Mouse (Mus musculus) limb, embryonic 11.5 days (tissue): ENCODE measurements around the gene Fam222a. TPM values are rescaled to one million over a fixed set of nuclear protein-coding genes. Genes with fewer than 3 reads are reported as not detected.

Experiments
- ATAC-seq: fragments of 200-750 bp; cut with Nextera tagmentation; 2 replicates; pipeline ENCODE4 v1.8.0; 2017; ENCODE audit warnings: low read depth; ENCODE audit not compliant: insufficient number of reproducible peaks, low FRiP score, low TSS enrichment
- DNase-seq: peaks from one replicate; pipeline ENCODE4 v3.0.0-alpha.2; 2015; ENCODE audit warnings: low spot score
- H3K27ac ChIP-seq: fragments of 300-500 bp; sonication (generic); replicated peaks from 2 replicates; pipeline ENCODE4 v1.5.1; 2014; ENCODE audit warnings: low read depth, mild to moderate bottlenecking, low read length
- H3K27me3 ChIP-seq: fragments of 300-500 bp; sonication (generic); 2 replicates; pipeline ENCODE4 v1.6.1; 2014; ENCODE audit warnings: mild to moderate bottlenecking, low read length, mixed read lengths; ENCODE audit not compliant: control insufficient read depth, insufficient read depth
- H3K36me3 ChIP-seq: fragments of 300-500 bp; sonication (generic); 2 replicates; pipeline ENCODE4 v1.6.1; 2014; ENCODE audit warnings: mild to moderate bottlenecking, low read length, moderate library complexity, mixed read lengths; ENCODE audit not compliant: control insufficient read depth, insufficient read depth
- H3K4me1 ChIP-seq: fragments of 300-500 bp; sonication (generic); 2 replicates; pipeline ENCODE4 v1.6.1; 2014; ENCODE audit warnings: low read length, mixed read lengths; ENCODE audit not compliant: control insufficient read depth, insufficient read depth
- H3K4me2 ChIP-seq: fragments of 300-500 bp; sonication (generic); 2 replicates; pipeline ENCODE4 v1.6.1; 2014; ENCODE audit warnings: low read depth, mild to moderate bottlenecking, moderate library complexity; ENCODE audit not compliant: severe bottlenecking
- H3K4me3 ChIP-seq: fragments of 300-500 bp; sonication (generic); 2 replicates; pipeline ENCODE4 v1.5.1; 2014; ENCODE audit warnings: low read depth, low read length
- H3K9ac ChIP-seq: fragments of 300-500 bp; sonication (generic); 2 replicates; pipeline ENCODE4 v1.6.1; 2014; ENCODE audit warnings: mild to moderate bottlenecking, low read length
- H3K9me3 ChIP-seq: fragments of 300-500 bp; sonication (generic); 2 replicates; pipeline ENCODE4 v1.6.1; 2016; ENCODE audit warnings: low read length; ENCODE audit not compliant: control insufficient read depth
- WGBS: fragments of 180-500 bp; shearing (Covaris S2); extraction: QIAGEN DNeasy Blood & Tissue Kit; methylation state at CpG from one replicate; pipeline ENCODE4 v1.1.7; 2014; 5-methylcytosine and 5-hydroxymethylcytosine counted together
- polyA plus RNA-seq: library from polyadenylated mRNA; unstranded; fragments of >200 nt; fragmentation: Nextera tagmentation; extraction: Ambion mirVana; gene quantifications from 2 replicates; pipeline ENCODE4 v1.2.1, GENCODE M21; 2014

The Fam222a gene
- polyA plus RNA-seq, 1 experiment from 2014 or later: 2.5 TPM

GRCm38 (mm10) chr5:114651002-114651401, 83.2 kb downstream of the Fam222a start:
- WGBS: 47% methylated on average over 14 of the region's 14 CpGs
- Histone ChIP-seq H3K9ac (0 out of 2 replicates have a peak overlapping the region, but pooled peaks have one; percentile 9), H3K4me3 (no peak overlapping the region), H3K4me1 (0 out of 2 replicates have a peak, but pooled peaks cover 17% of the 10 kb centered on the region), H3K4me2 (no peak overlapping the region), H3K27ac (no peak overlapping the region), H3K9me3 (no peaks in the 10 kb centered on the region), H3K27me3 (peaks cover 3% of the 10 kb centered on the region; the same call in 1 of the 2 replicates), H3K36me3 (no peaks in the 10 kb centered on the region)
- ATAC-seq: no peak
- no peak for DNase-seq

- H3K27ac ChIP-seq: no peak overlapping the region
- no peak overlapping the region for H3K4me2 ChIP-seq
- 31% methylated on average over 3 of the region's 3 CpGs for WGBS
- ATAC-seq (no peak), DNase-seq (no peak)
- H3K9ac ChIP-seq: no peak overlapping the region
- no peaks in the 10 kb centered on the region for H3K36me3 ChIP-seq
- H3K4me3 ChIP-seq: no peak overlapping the region
- H3K27me3 ChIP-seq: peaks cover 5% of the 10 kb centered on the region
- 0 out of 2 replicates have a peak, but pooled peaks cover 17% of the 10 kb centered on the region for H3K4me1 ChIP-seq
- no peaks in the 10 kb centered on the region for H3K9me3 ChIP-seq
Measured at GRCm38 (mm10) chr5:114651449-114651848, 83.6 kb downstream of the Fam222a start.

DNA sequence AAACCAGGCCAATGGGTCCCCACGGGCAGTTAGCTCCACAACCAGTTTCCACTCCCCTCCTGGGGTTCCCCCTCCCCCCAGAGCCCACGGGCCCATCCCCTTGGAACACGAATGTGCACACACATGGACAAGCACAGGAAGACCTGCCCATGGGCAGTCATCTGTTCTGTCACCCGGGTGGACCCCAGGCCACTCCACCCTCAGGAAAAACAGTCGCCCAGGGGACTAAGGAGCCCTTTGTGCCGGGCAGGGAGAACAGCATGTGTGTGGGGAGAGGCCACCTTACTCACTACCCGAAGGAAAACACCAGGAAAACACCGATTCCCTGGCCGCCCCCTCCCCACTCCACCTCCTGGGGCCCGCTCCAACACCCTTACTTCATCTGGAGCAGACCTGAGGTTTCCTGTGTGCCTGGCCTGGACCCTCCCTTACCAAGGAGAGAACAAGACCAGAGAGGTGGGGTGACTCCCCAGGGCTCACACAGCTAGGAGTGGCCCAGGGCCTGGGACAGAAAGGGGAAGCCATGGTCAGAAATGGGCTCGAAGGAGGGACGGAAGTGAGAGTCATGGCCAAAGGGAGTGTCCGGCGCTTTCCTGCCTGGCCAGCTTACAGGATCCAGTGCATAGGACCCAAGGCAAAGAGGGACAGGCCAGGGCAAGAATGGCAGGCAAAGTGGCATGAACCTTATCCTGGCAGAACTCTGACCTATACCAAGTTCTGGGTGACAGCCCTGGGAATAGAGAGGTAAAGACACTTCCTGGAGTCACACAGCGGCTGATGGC, 86.0 kb downstream of the Fam222a start:
- no peak for DNase-seq
- Histone ChIP-seq H3K9me3 (no peaks in the 10 kb centered on the region), H3K27ac (no peak overlapping the region), H3K4me3 (no peak overlapping the region), H3K4me1 (peaks cover 13% of the 10 kb centered on the region), H3K9ac (no peak overlapping the region), H3K27me3 (peaks cover 27% of the 10 kb centered on the region), H3K36me3 (no peaks in the 10 kb centered on the region), H3K4me2 (no peak overlapping the region)
- 80% methylated on average over 12 of the region's 15 CpGs for WGBS
- no peak for ATAC-seq

DNA sequence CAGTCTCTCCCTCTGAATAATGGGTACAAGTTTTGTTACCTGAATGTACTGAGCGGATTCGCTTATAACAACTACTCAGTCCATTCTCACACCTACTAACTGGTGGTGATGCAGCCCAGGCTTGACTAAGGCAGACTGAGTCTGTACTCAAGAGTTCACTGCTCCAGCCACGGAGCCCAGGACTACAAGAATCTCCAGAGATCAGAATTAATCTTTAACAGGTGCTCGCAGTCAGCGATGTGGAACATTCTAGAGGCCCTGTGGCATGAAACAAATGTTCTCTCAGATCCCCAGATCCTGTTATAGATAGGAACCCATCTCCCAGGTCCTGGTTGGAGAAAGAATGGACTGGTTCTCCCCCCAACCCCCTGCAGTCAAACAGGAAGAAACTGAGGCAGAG, 87.9 kb downstream of the Fam222a start:
- no peak overlapping the region for H3K4me3 ChIP-seq
- H3K4me1 ChIP-seq: peaks cover 12% of the 10 kb centered on the region
- H3K27me3 ChIP-seq: peaks cover 35% of the 10 kb centered on the region
- DNase-seq: no peak
- ATAC-seq: no peak
- 84% methylated on average over 5 of the region's 5 CpGs for WGBS
- no peak overlapping the region for H3K9ac ChIP-seq
- H3K36me3 ChIP-seq: no peaks in the 10 kb centered on the region
- H3K4me2 ChIP-seq: no peak overlapping the region
- no peak overlapping the region for H3K27ac ChIP-seq
- H3K9me3 ChIP-seq: no peaks in the 10 kb centered on the region

- 74% methylated on average over 7 of the region's 7 CpGs for WGBS
- no peaks in the 10 kb centered on the region for H3K9me3 ChIP-seq
- peaks cover 6% of the 10 kb centered on the region for H3K4me1 ChIP-seq
- H3K9ac ChIP-seq: no peak overlapping the region
- ATAC-seq (no peak), DNase-seq (no peak)
- H3K27ac ChIP-seq: no peak overlapping the region
- peaks cover 35% of the 10 kb centered on the region for H3K27me3 ChIP-seq
- H3K4me3 ChIP-seq: no peak overlapping the region
- no peak overlapping the region for H3K4me2 ChIP-seq
- no peaks in the 10 kb centered on the region for H3K36me3 ChIP-seq
Measured at GRCm38 (mm10) chr5:114656305-114656704, 88.5 kb downstream of the Fam222a start.

- Histone ChIP-seq H3K27me3 (peaks cover 35% of the 10 kb centered on the region), H3K9ac (no peak overlapping the region), H3K36me3 (no peaks in the 10 kb centered on the region), H3K27ac (no peak overlapping the region), H3K4me2 (peak overlapping the region; percentile 90), H3K4me1 (peaks cover 6% of the 10 kb centered on the region), H3K4me3 (no peak overlapping the region), H3K9me3 (no peaks in the 10 kb centered on the region)
- DNase-seq (no peak), ATAC-seq (no peak)
- WGBS: 37% methylated on average over 10 of the region's 10 CpGs
Measured at GRCm38 (mm10) chr5:114657426-114657825, 89.6 kb downstream of the Fam222a start.

GRCm38 (mm10) chr5:114658255-114658654, 90.4 kb downstream of the Fam222a start, which contains the start of gene Trpv4:
TSS of gene Trpv4 (minus strand) at chr5:114658421.
- Histone ChIP-seq H3K36me3 (no peaks in the 10 kb centered on the region), H3K27ac (no peak within 1 kb of the TSS), H3K9ac (peak within 1 kb of the TSS; percentile 53; the same call in 1 of the 2 replicates), H3K4me2 (peak within 1 kb of the TSS; percentile 90), H3K4me3 (peak within 1 kb of the TSS; percentile 47), H3K4me1 (peaks cover 6% of the 10 kb centered on the region), H3K27me3 (peaks cover 35% of the 10 kb centered on the region), H3K9me3 (no peaks in the 10 kb centered on the region)
- under 1% methylated on average over 35 of the region's 47 CpGs for WGBS
- DNase-seq (no peak), ATAC-seq (no peak)

DNA sequence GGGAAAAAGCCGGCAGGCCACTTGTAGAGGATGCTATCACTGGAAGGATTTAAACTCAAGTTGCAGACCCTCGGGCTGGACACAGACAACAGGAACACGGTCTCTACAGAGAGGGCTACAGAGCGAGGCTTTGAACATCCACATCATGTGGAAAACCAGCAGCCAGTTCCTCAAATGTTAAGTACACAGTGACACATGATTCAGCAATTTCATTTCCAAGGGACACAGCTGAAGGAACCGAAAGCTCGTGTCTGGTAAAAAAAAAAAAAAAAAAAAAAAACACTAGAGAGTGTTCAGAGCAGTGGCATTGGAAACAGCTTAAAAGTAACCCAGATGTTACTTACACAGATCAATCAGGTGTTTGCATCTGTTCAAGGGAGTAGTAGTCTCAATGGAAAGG, 93.2 kb downstream of the Fam222a start:
- Histone ChIP-seq H3K9me3 (no peaks in the 10 kb centered on the region), H3K27ac (no peak overlapping the region), H3K4me3 (no peak overlapping the region), H3K36me3 (no peaks in the 10 kb centered on the region), H3K4me1 (peaks cover 6% of the 10 kb centered on the region), H3K27me3 (peaks cover 33% of the 10 kb centered on the region), H3K9ac (no peak overlapping the region), H3K4me2 (no peak overlapping the region)
- no peak for DNase-seq
- ATAC-seq: no peak
- WGBS: 73% methylated on average over 6 of the region's 6 CpGs
